In the genomic region with DNA sequence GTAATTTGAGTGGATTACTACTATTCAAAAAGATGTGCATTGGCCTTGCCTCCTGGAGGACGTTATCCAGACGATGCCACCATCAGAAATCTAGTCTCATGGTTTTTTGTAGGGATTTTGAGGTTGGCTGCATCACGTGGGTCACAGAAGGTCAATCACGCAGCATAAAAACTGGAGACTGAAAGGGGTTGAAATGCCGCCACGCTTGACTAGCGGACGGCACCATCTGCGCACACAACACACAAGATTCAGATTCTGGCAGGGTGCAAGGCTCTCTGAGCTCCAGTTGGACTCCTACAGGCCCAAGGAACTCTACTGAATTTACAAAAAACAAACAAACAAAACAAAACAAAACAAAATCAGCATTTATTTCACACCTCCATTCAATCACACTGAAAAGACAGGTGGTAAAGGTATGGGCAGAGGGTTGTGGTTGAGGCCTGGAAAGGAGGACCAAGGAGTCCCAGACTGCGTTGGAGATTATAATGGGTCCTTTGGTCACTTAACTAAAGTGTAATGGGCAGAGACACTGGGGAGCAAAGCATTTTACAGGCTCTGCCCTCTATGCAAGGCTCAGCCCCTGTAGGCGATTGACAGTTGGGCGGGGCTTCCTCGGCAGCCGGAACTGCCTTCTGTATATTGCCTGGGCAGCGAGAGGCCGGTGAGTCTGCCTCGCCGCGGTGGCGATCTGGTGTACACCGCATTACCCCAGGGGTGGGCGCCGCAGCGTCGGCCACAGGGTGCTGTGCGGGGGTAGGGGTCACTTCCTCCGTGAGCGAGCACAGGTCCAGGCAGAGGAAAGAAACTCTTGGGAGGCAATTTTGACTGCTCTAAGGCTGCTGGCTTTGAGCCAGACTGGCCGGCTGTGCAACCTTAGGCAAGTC, we compare ENCODE assay signal across 1 mouse cellular context.
A peak's percentile ranks its signal among the peaks of the same experiment; 100 is the strongest.
TF ChIP-seq lines count a peak whose summit lies in the region.

No protein-coding gene starts in this region.

TF ChIP-seq in MEL, 35 proteins besides CTCF, POLR2A, EP300 and RAD21:
- TF ChIP-seq TCF12 (IDR thresholded peaks at IDR 0.05; ENCODE audit: low read depth, low read length) (0 out of 2 replicates have a peak, but pooled peaks have one; percentile 4), USF1 (IDR thresholded peaks at IDR 0.05; ENCODE audit: low read depth, low read length) (0 out of 2 replicates have a peak, but pooled peaks have one; percentile 7), KAT2A (conservative IDR thresholded peaks at IDR 0.05; ENCODE audit: low read depth, low read length) (no peak), ZMIZ1 (IDR thresholded peaks at IDR 0.05; ENCODE audit: low read depth, low read length) (0 out of 2 replicates have a peak, but pooled peaks have one; percentile 55), NELFE (IDR thresholded peaks at IDR 0.05; ENCODE audit: low read depth, low read length) (peak; percentile 74), ZKSCAN1 (IDR thresholded peaks at IDR 0.05; ENCODE audit: low read depth, low read length) (no peak), ELF1 (IDR thresholded peaks at IDR 0.05; ENCODE audit: low read depth, low read length) (peak; percentile 45; the same call in 1 of the 2 replicates), MXI1 (IDR thresholded peaks at IDR 0.05; ENCODE audit: low read depth, low read length) (peak; percentile 48), POLR2AphosphoS2 (IDR thresholded peaks at IDR 0.05; ENCODE audit: low read length) (peak; percentile 60; the same call in 1 of the 2 replicates), ETS1 (IDR thresholded peaks at IDR 0.05; ENCODE audit: low read depth, low read length) (0 out of 2 replicates have a peak, but pooled peaks have one; percentile 9), SIN3A (IDR thresholded peaks at IDR 0.05; ENCODE audit: low read length) (peak; percentile 57; the same call in 1 of the 2 replicates), BHLHE40 (IDR thresholded peaks at IDR 0.05; ENCODE audit: borderline replicate concordance, low read depth, low read length) (no peak)
